Mouse (Mus musculus): ENCODE data around the gene Plekha6. TPM values are rescaled to one million over a fixed set of nuclear protein-coding genes. Genes with fewer than 3 reads are reported as not detected.

Plekha6 gene
- polyA plus RNA-seq, 1 experiment from 2014 or later: 15.0 TPM

- Histone ChIP-seq H3K27ac (ENCODE audit: low read depth, low read length) (no peak overlapping the region), H3K4me1 (ENCODE audit: control insufficient read depth, insufficient read depth, low read depth, low read length) (peaks cover 11% of the 10 kb centered on the region), H3K9me3 (ENCODE audit: control insufficient read depth, low read length) (no peaks in the 10 kb centered on the region), H3K27me3 (replicated peaks; ENCODE audit: control insufficient read depth, insufficient read depth, low read length) (no peaks in the 10 kb centered on the region; the same call in 1 of the 2 replicates), H3K9ac (ENCODE audit: low read depth, low read length) (no peak overlapping the region), H3K36me3 (ENCODE audit: control insufficient read depth, insufficient read depth, low read length) (no peaks in the 10 kb centered on the region), H3K4me3 (ENCODE audit: low read length) (no peak overlapping the region), H3K4me2 (ENCODE audit: low read length) (no peak overlapping the region)
- WGBS: 81% methylated on average over 6 of the region's 6 CpGs
- ATAC-seq: no peak
These were observed 11.1 kb downstream of the Plekha6 start for GRCm38 (mm10) chr1:133175150-133175549.

GRCm38 (mm10) chr1:133177480-133178172, 13.6 kb downstream of the Plekha6 start:
- Histone ChIP-seq H3K4me3 (ENCODE audit: low read length) (no peak overlapping the region), H3K27me3 (replicated peaks; ENCODE audit: control insufficient read depth, insufficient read depth, low read length) (no peaks in the 10 kb centered on the region), H3K4me2 (ENCODE audit: low read length) (no peak overlapping the region), H3K36me3 (ENCODE audit: control insufficient read depth, insufficient read depth, low read length) (no peaks in the 10 kb centered on the region), H3K27ac (ENCODE audit: low read depth, low read length) (no peak overlapping the region), H3K9ac (ENCODE audit: low read depth, low read length) (no peak overlapping the region), H3K4me1 (ENCODE audit: control insufficient read depth, insufficient read depth, low read depth, low read length) (peaks cover 7% of the 10 kb centered on the region), H3K9me3 (ENCODE audit: control insufficient read depth, low read length) (no peaks in the 10 kb centered on the region)
- ATAC-seq: no peak
- 56% methylated on average over 8 of the region's 8 CpGs for WGBS

- H3K9ac ChIP-seq (ENCODE audit: low read depth, low read length): no peak overlapping the region
- no peak overlapping the region for H3K4me3 ChIP-seq (ENCODE audit: low read length)
- H3K9me3 ChIP-seq (ENCODE audit: control insufficient read depth, low read length): no peaks in the 10 kb centered on the region
- WGBS: 55% methylated on average over 11 of the region's 11 CpGs
- no peak overlapping the region; the same call in 1 of the 2 replicates for H3K27ac ChIP-seq (ENCODE audit: low read depth, low read length)
- peak; percentile 57 for ATAC-seq
- no peaks in the 10 kb centered on the region for H3K27me3 ChIP-seq (replicated peaks; ENCODE audit: control insufficient read depth, insufficient read depth, low read length)
- peaks cover 13% of the 10 kb centered on the region for H3K4me1 ChIP-seq (ENCODE audit: control insufficient read depth, insufficient read depth, low read depth, low read length)
- no peaks in the 10 kb centered on the region for H3K36me3 ChIP-seq (ENCODE audit: control insufficient read depth, insufficient read depth, low read length)
- H3K4me2 ChIP-seq (ENCODE audit: low read length): no peak overlapping the region
These were observed 14.9 kb downstream of the Plekha6 start for GRCm38 (mm10) chr1:133178732-133179440.

GRCm38 (mm10) chr1:133181072-133182015, 17.3 kb downstream of the Plekha6 start:
- ATAC-seq: peak; percentile 83
- H3K27ac ChIP-seq (ENCODE audit: low read depth, low read length): peak overlapping the region; percentile 91
- no peaks in the 10 kb centered on the region for H3K27me3 ChIP-seq (replicated peaks; ENCODE audit: control insufficient read depth, insufficient read depth, low read length)
- under 1% methylated on average over 31 of the region's 31 CpGs for WGBS
- H3K9me3 ChIP-seq (ENCODE audit: control insufficient read depth, low read length): no peaks in the 10 kb centered on the region
- peak overlapping the region; percentile 74 for H3K4me3 ChIP-seq (ENCODE audit: low read length)
- peak overlapping the region; percentile 67 for H3K9ac ChIP-seq (ENCODE audit: low read depth, low read length)
- no peaks in the 10 kb centered on the region for H3K36me3 ChIP-seq (ENCODE audit: control insufficient read depth, insufficient read depth, low read length)
- H3K4me1 ChIP-seq (ENCODE audit: control insufficient read depth, insufficient read depth, low read depth, low read length): peaks cover 13% of the 10 kb centered on the region
- H3K4me2 ChIP-seq (ENCODE audit: low read length): peak overlapping the region; percentile 82

- Histone ChIP-seq H3K36me3 (ENCODE audit: control insufficient read depth, insufficient read depth, low read length) (no peaks in the 10 kb centered on the region), H3K27ac (ENCODE audit: low read depth, low read length) (peak overlapping the region; percentile 91), H3K4me2 (ENCODE audit: low read length) (peak overlapping the region; percentile 82), H3K4me3 (ENCODE audit: low read length) (peak overlapping the region; percentile 74), H3K27me3 (replicated peaks; ENCODE audit: control insufficient read depth, insufficient read depth, low read length) (no peaks in the 10 kb centered on the region), H3K4me1 (ENCODE audit: control insufficient read depth, insufficient read depth, low read depth, low read length) (peaks cover 18% of the 10 kb centered on the region), H3K9me3 (ENCODE audit: control insufficient read depth, low read length) (no peaks in the 10 kb centered on the region), H3K9ac (ENCODE audit: low read depth, low read length) (peak overlapping the region; percentile 67)
- ATAC-seq: peak; percentile 53
- under 1% methylated on average over 24 of the region's 25 CpGs for WGBS
These were observed 18.2 kb downstream of the Plekha6 start for GRCm38 (mm10) chr1:133182016-133182705.

- H3K4me1 ChIP-seq (ENCODE audit: control insufficient read depth, insufficient read depth, low read depth, low read length): peaks cover 21% of the 10 kb centered on the region
These were observed 18.7 kb downstream of the Plekha6 start for GRCm38 (mm10) chr1:133182706-133183095.

GRCm38 (mm10) chr1:133183141-133183925, 19.3 kb downstream of the Plekha6 start:
- Histone ChIP-seq H3K4me1 (ENCODE audit: control insufficient read depth, insufficient read depth, low read depth, low read length) (peaks cover 22% of the 10 kb centered on the region), H3K27ac (ENCODE audit: low read depth, low read length) (peak overlapping the region; percentile 91), H3K36me3 (ENCODE audit: control insufficient read depth, insufficient read depth, low read length) (no peaks in the 10 kb centered on the region), H3K9ac (ENCODE audit: low read depth, low read length) (peak overlapping the region; percentile 67), H3K4me2 (ENCODE audit: low read length) (peak overlapping the region; percentile 82), H3K27me3 (replicated peaks; ENCODE audit: control insufficient read depth, insufficient read depth, low read length) (no peaks in the 10 kb centered on the region), H3K4me3 (ENCODE audit: low read length) (peak overlapping the region; percentile 74), H3K9me3 (ENCODE audit: control insufficient read depth, low read length) (no peaks in the 10 kb centered on the region)
- ATAC-seq: no peak
- WGBS: 9% methylated on average over 16 of the region's 16 CpGs

More at GRCm38 (mm10) chr1:133182706-133183095, 18.7 kb downstream of the Plekha6 start:
- Histone ChIP-seq H3K4me3 (ENCODE audit: low read length) (peak overlapping the region; percentile 74), H3K27ac (ENCODE audit: low read depth, low read length) (peak overlapping the region; percentile 91), H3K9me3 (ENCODE audit: control insufficient read depth, low read length) (no peaks in the 10 kb centered on the region), H3K4me2 (ENCODE audit: low read length) (peak overlapping the region; percentile 82), H3K27me3 (replicated peaks; ENCODE audit: control insufficient read depth, insufficient read depth, low read length) (no peaks in the 10 kb centered on the region), H3K36me3 (ENCODE audit: control insufficient read depth, insufficient read depth, low read length) (no peaks in the 10 kb centered on the region), H3K9ac (ENCODE audit: low read depth, low read length) (peak overlapping the region; percentile 67)
- WGBS: 2% methylated on average over 13 of the region's 16 CpGs
- peak; percentile 34 for ATAC-seq

Data from hindbrain, embryonic 16.5 days (tissue).